Mouse (Mus musculus): ENCODE measurements around the gene Actg2.
A peak's percentile ranks its signal among the peaks of the same experiment; 100 is the strongest.

Actg2 gene

DNA sequence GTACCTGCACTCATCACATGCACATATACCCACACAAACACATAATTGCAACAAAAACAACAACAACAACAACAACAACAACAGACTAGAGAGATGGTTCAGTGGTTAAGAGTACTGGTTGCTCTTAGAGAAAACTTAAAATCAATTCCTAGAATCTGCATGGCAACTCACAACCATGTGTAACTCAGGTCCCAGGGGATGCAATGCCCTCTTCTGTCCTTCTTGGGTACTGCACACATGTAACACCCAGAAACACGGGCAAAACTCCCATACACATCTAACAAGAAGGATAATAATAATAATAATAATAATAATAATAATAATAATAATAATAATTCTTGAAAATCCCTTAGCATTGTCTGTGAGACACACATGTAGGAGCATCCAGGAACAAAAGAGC is 23.6 kb downstream of the Actg2 start:
- DNase-seq (ENCODE audit: low read depth, low spot score) = no peak

DNA sequence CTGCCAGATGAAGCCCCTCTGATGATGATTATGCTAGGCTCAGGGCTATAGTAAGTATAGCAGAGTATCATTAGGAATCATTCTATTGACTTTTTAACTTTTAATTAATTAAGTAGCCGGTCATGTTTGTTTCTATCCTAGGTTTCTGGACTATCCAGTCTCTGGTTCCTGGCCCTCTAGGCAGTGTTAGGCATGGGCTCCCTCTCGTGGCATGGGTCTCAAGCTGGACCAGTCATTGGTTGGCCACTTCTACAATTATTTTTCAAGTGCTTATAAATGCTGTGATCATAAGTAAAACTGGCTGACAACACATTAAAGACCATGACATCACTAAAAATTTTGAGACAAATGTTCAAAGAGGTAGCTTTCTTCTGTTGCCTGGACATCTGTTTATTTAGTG is 25.9 kb downstream of the Actg2 start:
- DNase-seq (ENCODE audit: low read depth, low spot score) = no peak

GRCm38 (mm10) chr6:83509442-83509841 is 26.6 kb downstream of the Actg2 start:
- no peak for DNase-seq (ENCODE audit: low read depth, low spot score)

DNA sequence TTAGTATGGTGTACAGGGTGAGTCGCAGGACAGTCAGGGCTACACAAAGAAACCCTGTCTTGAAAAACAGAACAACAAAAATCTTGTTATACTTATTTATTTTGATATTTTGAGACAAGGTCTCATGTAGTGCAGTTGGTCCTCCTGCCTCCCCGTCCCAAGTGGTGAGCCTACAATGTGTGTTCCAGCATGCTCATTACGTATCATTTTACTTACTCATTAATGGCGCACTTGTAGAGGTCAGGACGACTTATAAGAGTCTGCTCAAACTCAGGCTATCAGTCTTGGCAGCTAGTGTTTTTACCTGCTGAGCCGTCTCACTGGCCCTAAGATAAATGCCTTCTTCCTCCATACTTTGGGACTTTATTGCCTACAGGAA is 28.9 kb downstream of the Actg2 start:
- no peak for DNase-seq (ENCODE audit: low read depth, low spot score)

- DNase-seq (ENCODE audit: low read depth, low spot score) = peak; percentile 97
Observed at GRCm38 (mm10) chr6:83506258-83507167, 29.6 kb downstream of the Actg2 start, which contains the start of gene Dguok. TSS of gene Dguok (minus strand) at chr6:83506969.

DNA sequence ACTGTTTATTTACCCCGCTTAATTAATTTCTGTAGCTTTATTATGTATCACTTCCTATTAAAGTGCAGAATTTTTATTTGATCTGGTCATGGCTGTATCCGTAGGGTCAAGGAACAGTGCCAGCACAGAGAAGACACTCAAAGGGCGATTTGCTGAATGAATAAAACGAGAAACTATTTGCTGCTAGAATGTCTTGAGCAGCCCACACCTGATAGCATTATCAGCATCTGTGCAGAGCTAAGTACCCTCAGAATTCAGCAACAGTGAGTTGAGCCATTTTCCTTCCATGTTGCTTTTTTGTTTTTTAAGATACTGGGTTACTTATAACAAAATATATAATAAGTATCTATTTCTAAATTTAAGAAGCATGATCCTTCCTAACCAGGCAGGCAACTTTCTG is 30.5 kb downstream of the Actg2 start:
- no peak for DNase-seq (ENCODE audit: low read depth, low spot score)

GRCm38 (mm10) chr6:83503361-83503760 is 32.7 kb downstream of the Actg2 start:
- no peak for DNase-seq (ENCODE audit: low read depth, low spot score)

DNA sequence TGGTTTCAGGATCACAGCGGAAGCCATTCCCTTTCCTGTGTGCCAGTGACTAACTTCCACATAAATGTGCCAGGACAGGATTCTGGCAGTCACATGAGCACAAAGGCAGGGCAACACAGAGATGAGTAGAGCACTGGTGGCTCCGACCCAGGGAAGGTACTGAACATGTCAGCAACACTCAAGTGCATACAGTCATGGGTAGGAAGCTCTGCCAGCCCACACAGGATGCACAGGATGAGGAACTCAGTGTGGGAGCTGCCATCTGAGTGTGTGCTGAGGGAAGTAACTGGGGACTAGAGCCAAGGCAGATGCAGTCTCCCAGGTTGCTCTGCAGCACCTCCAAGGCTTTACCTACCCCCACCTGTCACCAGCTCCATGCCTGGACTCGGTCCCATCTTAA is 33.4 kb downstream of the Actg2 start:
- DNase-seq (ENCODE audit: low read depth, low spot score) = no peak

GRCm38 (mm10) chr6:83501524-83502310 is 34.3 kb downstream of the Actg2 start:
- no peak for DNase-seq (ENCODE audit: low read depth, low spot score)

DNA sequence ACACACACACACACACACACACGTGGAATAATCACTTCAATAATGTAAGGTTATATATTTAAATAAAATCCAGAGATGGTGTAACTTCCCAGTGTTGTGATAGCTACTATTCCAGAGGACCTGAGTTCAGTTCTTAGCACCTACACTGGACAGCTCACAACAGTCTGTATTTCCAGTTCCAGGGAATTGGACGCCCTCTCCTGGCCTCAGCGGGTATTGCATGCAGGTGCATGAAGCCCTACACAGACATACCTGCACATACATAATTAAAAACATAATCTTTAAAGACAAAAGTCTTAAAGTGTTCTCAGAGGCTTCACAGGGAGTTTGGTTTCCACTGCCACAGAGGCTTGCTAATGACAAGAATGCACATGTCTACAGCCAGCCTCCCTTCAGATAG is 35.6 kb downstream of the Actg2 start:
- no peak for DNase-seq (ENCODE audit: low read depth, low spot score)

DNA sequence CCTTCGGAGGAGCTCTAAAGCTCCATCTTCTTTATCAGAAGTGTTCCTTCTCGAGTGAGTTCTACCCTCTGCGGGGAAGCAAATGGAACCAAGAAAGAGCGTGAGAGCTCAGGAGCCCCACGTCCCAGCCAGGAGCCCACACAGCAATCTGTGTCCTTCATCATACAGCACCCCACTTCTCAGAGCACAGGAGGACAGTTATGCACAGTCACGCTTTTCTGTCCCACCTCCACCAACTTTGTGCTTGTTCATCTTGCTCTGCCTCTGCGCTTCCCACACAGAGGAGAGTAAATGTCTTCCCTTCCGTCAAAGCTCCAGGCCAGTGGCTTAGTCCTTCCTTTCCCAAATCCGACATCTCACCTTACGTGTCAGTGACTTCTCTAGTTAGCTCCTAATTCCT is 37.0 kb downstream of the Actg2 start:
- no peak for DNase-seq (ENCODE audit: low read depth, low spot score)

DNA sequence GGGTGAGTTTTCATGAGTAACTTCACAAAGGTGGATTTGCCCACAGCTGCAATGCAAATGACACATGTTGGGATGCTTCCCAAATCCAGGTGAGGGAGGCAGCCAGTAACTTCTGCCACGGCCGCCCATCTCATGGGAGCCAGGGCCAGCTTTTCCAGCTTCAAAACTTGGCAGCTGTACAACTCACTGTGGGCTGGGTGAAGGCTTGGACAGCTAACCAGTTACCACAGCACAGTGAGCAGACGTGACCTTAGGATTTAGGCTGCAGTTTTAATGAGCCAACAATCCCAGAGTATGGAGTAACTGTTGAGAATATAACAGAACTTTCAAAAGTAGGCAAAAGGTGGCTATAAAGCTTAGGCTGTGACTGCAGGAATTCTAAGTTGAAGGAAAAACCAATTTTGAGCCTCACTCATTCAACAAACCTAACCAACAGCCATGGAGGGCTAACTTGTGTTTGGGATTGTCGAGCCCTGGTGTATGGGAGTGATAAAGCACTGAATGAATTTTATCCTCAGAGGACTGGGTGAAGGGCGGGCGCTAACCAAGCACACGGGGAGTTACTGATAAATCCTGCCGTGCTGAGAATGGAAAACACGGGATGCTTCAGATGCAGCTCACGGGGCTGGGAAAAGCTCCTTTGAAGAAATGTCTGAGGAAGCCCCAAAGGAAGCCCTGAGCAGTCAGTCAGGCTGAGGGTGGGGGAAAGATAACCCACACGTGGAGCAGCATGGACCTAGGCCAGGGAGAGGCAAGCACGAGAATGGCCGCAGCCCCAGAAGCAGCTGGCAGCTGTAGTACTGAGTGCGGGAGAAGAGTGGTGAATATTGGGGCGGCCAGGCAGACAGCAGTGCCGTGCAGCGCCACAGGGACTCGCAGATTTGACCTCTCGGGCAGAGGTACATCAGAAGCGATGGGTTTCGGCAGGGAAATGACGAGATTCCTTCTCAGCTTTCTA is 39.0 kb downstream of the Actg2 start:
- DNase-seq (ENCODE audit: low read depth, low spot score) = no peak

DNA sequence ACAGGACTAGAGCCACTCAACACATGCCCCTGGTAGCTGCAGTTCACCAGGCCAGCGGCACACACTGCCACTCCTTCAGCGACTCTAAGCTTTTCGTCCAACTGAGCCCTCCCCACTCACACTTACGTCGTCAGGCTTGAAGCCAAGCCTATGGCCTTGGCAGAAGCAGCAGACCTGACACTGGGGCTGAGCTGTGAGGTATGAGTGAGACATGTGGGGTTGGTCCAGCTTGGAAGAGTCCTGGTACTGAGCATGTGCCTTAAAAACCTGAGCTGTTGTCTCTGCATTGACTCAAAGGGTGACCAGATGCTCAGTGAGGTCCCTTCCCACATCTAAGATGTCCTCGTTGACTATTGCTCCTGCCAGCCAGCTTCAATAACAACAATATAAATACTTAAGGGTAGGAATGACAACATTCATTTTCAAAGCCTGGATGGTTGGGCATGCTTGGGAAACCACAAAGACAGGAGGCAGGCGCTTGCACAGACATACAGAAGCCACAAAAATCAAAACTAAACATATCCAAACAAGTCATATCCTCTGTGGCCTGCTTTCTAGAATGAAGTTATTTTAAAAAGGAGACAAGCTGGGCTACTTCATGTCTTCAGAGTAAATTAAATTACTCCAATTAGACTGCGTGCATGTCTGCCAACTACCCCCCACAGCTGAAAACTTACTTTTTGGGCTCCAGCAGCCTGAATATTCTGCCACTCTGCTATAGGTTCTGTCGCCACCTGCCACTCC is 39.9 kb downstream of the Actg2 start:
- DNase-seq (ENCODE audit: low read depth, low spot score) = no peak

GRCm38 (mm10) chr6:83490622-83491021 is 45.4 kb downstream of the Actg2 start:
- DNase-seq (ENCODE audit: low read depth, low spot score) = no peak

DNA sequence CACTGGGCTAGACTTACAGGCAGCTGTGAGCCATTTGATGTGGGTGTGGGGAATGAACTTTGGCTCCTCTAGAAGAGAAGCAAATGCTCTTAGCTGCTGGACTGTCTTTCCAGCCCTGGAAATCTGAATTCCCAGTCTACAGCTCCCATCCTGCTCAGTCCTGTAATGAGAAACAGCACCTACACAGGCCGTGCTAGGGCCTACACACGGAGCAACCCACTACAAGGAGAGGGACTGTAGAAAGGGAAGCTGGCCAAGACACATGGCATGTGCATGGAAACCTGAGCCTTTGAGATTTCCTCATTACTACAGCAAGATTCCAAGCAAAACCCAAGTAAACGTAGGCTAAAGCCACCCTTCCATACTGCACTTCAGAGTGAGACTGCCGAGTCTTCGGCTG is 47.9 kb downstream of the Actg2 start:
- DNase-seq (ENCODE audit: low read depth, low spot score) = no peak

GRCm38 (mm10) chr6:83487298-83487697 is 48.8 kb downstream of the Actg2 start:
- no peak for DNase-seq (ENCODE audit: low read depth, low spot score)

GRCm38 (mm10) chr6:83485854-83486253 is 50.2 kb downstream of the Actg2 start:
- no peak for DNase-seq (ENCODE audit: low read depth, low spot score)

DNA sequence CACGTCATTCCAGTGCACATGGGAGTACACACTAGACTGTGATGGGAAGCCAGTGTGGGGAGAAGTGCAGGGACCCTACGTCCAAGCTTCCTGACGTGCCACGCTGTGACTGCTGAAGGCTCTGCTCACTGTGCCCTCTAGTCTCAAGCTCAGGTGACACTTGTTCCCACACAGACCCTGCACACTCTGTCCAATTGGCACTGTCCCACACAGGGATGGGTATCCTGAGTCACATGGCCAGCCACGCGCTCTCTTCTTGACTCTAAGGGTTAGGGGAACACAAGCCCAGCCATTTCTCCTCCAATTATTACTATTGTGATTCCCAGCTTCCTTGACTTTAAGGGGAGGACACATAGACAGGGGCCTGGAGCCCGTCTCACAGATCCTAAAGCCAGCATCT is 52.3 kb downstream of the Actg2 start:
- no peak for DNase-seq (ENCODE audit: low read depth, low spot score)

DNA sequence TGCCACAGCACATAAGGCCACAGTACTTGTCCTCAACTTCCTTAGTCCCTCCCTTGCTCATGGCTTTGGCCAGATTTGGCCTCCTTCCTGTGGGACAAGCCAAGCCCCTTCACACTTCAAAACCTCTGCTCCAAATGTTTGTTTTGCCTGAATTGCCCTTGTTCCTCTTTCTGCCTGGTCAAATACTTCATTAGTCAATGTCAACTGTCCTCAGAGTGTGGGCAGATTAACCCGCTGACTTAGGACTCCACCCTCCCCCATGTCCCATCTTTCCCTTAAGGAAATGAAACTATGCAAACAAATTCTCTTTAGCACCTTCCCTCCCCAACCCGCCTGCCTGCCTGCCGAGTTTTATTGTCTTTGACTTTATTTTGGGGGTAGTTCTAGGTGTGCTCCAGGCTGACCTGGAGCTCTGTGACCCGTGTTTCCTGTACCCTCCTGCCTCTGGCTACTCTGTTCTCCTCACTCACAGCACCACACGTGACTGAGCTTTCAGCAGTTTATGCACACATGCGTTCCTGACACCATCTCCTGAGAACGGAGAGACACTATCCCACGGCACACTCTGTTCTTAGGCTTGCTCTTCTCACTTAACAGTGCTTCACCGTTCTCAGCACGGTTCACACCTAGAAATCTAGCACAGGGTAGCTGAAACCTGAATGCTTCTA is 53.5 kb downstream of the Actg2 start:
- DNase-seq (ENCODE audit: low read depth, low spot score) = no peak

DNA sequence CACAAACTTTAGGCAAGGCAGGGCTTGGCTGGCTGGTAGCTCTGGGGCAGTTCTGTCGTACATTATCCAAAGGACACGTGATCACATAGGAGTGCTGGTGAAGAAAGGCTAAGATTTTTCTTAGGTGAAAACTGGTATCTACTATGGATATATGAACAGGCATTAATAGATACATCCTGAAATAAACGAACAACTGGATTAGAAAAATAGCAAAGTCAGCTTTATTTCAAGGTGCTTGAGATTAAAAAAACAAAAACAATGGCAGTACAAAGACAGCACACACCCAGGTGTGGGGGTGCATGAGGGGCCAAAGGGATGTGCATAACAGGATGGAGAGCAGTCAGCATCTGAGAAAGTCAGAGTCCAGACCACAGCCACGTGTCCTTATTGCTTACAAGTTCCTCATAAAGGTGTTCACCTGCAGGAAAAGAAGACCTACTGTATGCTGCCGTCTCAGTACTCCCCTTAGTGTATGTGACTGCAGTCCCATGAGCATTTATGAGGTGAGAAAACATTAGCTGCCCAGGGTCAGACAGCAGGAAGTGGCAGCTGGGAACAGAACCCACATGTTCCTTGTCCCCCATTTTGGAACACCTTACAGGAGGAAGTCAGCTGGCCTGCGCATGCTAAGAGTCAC is 55.9 kb downstream of the Actg2 start:
- DNase-seq (ENCODE audit: low read depth, low spot score) = no peak

Measured in brain, embryonic 18.5 days (tissue).